Comparison of ENCODE assay signal across 17 mouse cellular contexts in genomic region chrX:49770828-49771227, GRCm38 (mm10). TPM values are rescaled to one million over a fixed set of nuclear protein-coding genes. Genes with fewer than 3 reads are reported as not detected.
DNase-seq lines count a peak whose midpoint lies in the region; ATAC-seq and TF ChIP-seq lines count a peak whose summit lies in the region.
"Had no signal": no experiment of that assay in that cellular context is flagged by ENCODE, and none has a peak within 500 bp of the region (broad histone marks: within the 10 kb centered on the region; RNA-seq: fewer than 3 reads in every experiment).

No protein-coding gene starts in this region.

- H3K9ac ChIP-seq in ES-E14 (ENCODE audit: insufficient read depth, low read depth, low read length, poor library complexity, severe bottlenecking), result no peak overlapping the region
- H3K9ac ChIP-seq in hindbrain, postnatal 0 days (replicated peaks; ENCODE audit: low read length), result no peak overlapping the region
- H3K9ac ChIP-seq: midbrain, embryonic 13.5 days had no signal

- H3K4me1 ChIP-seq in lung, adult 2 months (ENCODE audit: control insufficient read depth, insufficient read depth, low read length), result no peaks in the 10 kb centered on the region
- no peaks in the 10 kb centered on the region for H3K4me1 ChIP-seq in ES-E14 (ENCODE audit: control insufficient read depth in 2 of 2, insufficient read depth in 2 of 2, low read length in 2 of 2, poor library complexity in 1 of 2)
- H3K4me1 ChIP-seq in hindbrain, postnatal 0 days (ENCODE audit: insufficient read depth, low read length), result no peaks in the 10 kb centered on the region
- H3K4me1 ChIP-seq: heart, embryonic 10.5 days; hindbrain, embryonic 10.5 days; midbrain, embryonic 13.5 days had no signal

- no peaks in the 10 kb centered on the region for H3K9me3 ChIP-seq in ES-E14 (ENCODE audit: control insufficient read depth, insufficient read depth, low read depth, low read length)
- no peaks in the 10 kb centered on the region for H3K9me3 ChIP-seq in hindbrain, postnatal 0 days (ENCODE audit: low read length)
- H3K9me3 ChIP-seq: heart, embryonic 10.5 days; hindbrain, embryonic 10.5 days; midbrain, embryonic 13.5 days had no signal

- in situ Hi-C loops in ES-E14 (cut with MboI; ENCODE audit: low sequenced_read_pairs in 2 of 2, unreplicated experiment in 2 of 2), result no loop called here

- H3K36me3 ChIP-seq in ES-E14 (ENCODE audit: control insufficient read depth, insufficient read depth, low read length, poor library complexity, severe bottlenecking), result no peaks in the 10 kb centered on the region
- H3K36me3 ChIP-seq in hindbrain, postnatal 0 days (ENCODE audit: insufficient read depth, low read length), result no peaks in the 10 kb centered on the region
- H3K36me3 ChIP-seq: heart, embryonic 10.5 days; hindbrain, embryonic 10.5 days; midbrain, embryonic 13.5 days had no signal

- no peak for ATAC-seq in hindbrain, postnatal 0 days
- ATAC-seq: midbrain, embryonic 13.5 days had no signal

- no peak overlapping the region for H3K4me2 ChIP-seq in hindbrain, postnatal 0 days (ENCODE audit: low read depth, low read length)
- H3K4me2 ChIP-seq: midbrain, embryonic 13.5 days had no signal

- H3K27me3 ChIP-seq in hindbrain, postnatal 0 days (ENCODE audit: insufficient read depth, low read length), result no peaks in the 10 kb centered on the region
- H3K27me3 ChIP-seq: midbrain, embryonic 13.5 days had no signal

- H3K27ac ChIP-seq in ES-E14 (ENCODE audit: insufficient read depth, low read depth, low read length, poor library complexity, severe bottlenecking), result no peak overlapping the region
- no peak overlapping the region for H3K27ac ChIP-seq in hindbrain, postnatal 0 days
- H3K27ac ChIP-seq: heart, embryonic 10.5 days; hindbrain, embryonic 10.5 days; macrophage; midbrain, embryonic 13.5 days had no signal

- WGBS in lung, adult 2 months, result 23% methylated on average over 2 of the region's 2 CpGs
- WGBS in hindbrain, postnatal 0 days, result 39% methylated on average over 2 of the region's 2 CpGs

- no peak for TF ChIP-seq POLR2A in lung, adult 2 months (IDR thresholded peaks at IDR 0.05; ENCODE audit: borderline replicate concordance, extremely low read depth, low read depth, low read length)

- no peak for TF ChIP-seq CTCF in lung, adult 2 months (IDR thresholded peaks at IDR 0.05; ENCODE audit: insufficient read depth, low read length)
- no peak for TF ChIP-seq CTCF in hindbrain, postnatal 0 days (IDR thresholded peaks at IDR 0.05; ENCODE audit: low read depth)

- DNase-seq in heart, postnatal 4 days, result peak; percentile 17
- DNase-seq in heart, adult 11 months, result no peak
- DNase-seq in lung, postnatal 10 days, result peak; percentile 1
- no peak for DNase-seq in lung, adult 2 months
- peak; percentile 12 for DNase-seq in ES-E14 (ENCODE audit: low read depth, low spot score)
- peak; percentile 10 for DNase-seq in adrenal gland, postnatal 25 days
- no peak for DNase-seq in hindbrain, postnatal 0 days (ENCODE audit: low spot score)
- DNase-seq: cerebellum, postnatal 36 days; right cerebral cortex, postnatal 25 days; thymus, adult 2 months had no signal

- H3K4me3 ChIP-seq in lung, adult 2 months (replicated peaks; ENCODE audit: extremely low read depth, low read depth, low read length), result no peak overlapping the region
- H3K4me3 ChIP-seq in ES-E14 (ENCODE audit: insufficient read depth in 1 of 2, low read depth in 1 of 2, low read length in 2 of 2, poor library complexity in 1 of 2, severe bottlenecking in 1 of 2), result no peak overlapping the region
- H3K4me3 ChIP-seq in hindbrain, postnatal 0 days (ENCODE audit: low read length), result no peak overlapping the region
- H3K4me3 ChIP-seq: heart, embryonic 10.5 days; hindbrain, embryonic 10.5 days; midbrain, embryonic 13.5 days had no signal

TF ChIP-seq in ES-E14, 5 proteins besides CTCF, POLR2A, EP300 and RAD21:
- TF ChIP-seq CHD2 (IDR thresholded peaks at IDR 0.05; ENCODE audit: low read depth, low read length), result no peak
- TF ChIP-seq ZNF384 (IDR thresholded peaks at IDR 0.05; ENCODE audit: low read depth, low read length), result 0 out of 2 replicates have a peak, but pooled peaks have one; percentile 28

RNA-seq across cellular contexts. Expression of gene Igsf1, which starts 26.7 kb away (rescaled TPM):
- total RNA-seq in heart, postnatal 4 days (2021), result 1 to 10 TPM; 3.7 to 5.7 TPM
- 0.86 and 1.1 TPM in 2 replicates for polyA plus RNA-seq in lung, adult 2 months (2012; rRNA removed)
- total RNA-seq in ES-E14 (2012; rRNA removed), result 2.3 and 3.9 TPM in 2 replicates
- 0.81 and 1.2 TPM in 2 replicates for total RNA-seq in adrenal gland, postnatal 25 days (2021)
- total RNA-seq in hindbrain, postnatal 0 days (2014; rRNA removed), result 26.6 and 27.2 TPM in 2 replicates
- 18.1 and 20.3 TPM in 2 replicates for polyA plus RNA-seq in hindbrain, postnatal 0 days (2015; fragmentation: Nextera tagmentation; extraction: Ambion mirVana)
- polyA plus RNA-seq: macrophage had no signal

RNA-seq across cellular contexts. Expression of gene Olfr1321, which starts 36.0 kb away (rescaled TPM):
- not detected for total RNA-seq in heart, postnatal 4 days (2021)
- polyA plus RNA-seq in lung, adult 2 months (2012; rRNA removed), result not detected in 2 replicates
- total RNA-seq in ES-E14 (2012; rRNA removed), result not detected in 2 replicates
- total RNA-seq in adrenal gland, postnatal 25 days (2021), result not detected in 2 replicates
- total RNA-seq in hindbrain, postnatal 0 days (2014; rRNA removed), result not detected in 2 replicates
- polyA plus RNA-seq in hindbrain, postnatal 0 days (2015; fragmentation: Nextera tagmentation; extraction: Ambion mirVana), result not detected in 2 replicates
- polyA plus RNA-seq: embryonic facial prominence, embryonic 11.5 days; heart, embryonic 10.5 days; hindbrain, embryonic 10.5 days; intestine, embryonic 14.5 days; limb, embryonic 14.5 days; macrophage; midbrain, embryonic 13.5 days; thymus, adult 2 months had no signal

Comparison
In these comparisons a context has a peak if more than half of its experiments do, and no peak if none do; other contexts are left out.
1. DNase-seq: peak in heart, postnatal 4 days (single experiment), lung, postnatal 10 days (single experiment), ES-E14 (single experiment) and adrenal gland, postnatal 25 days (single experiment); none in heart, adult 11 months (single experiment), lung, adult 2 months (single experiment) and hindbrain, postnatal 0 days (single experiment).